Mouse (Mus musculus): ENCODE data around the gene Gmps. TPM values are rescaled to one million over a fixed set of nuclear protein-coding genes. Genes with fewer than 3 reads are reported as not detected.

Gene Gmps
- polyA plus RNA-seq (2015; fragmentation: Illumina TruSeq; extraction: RNeasy Lipid Tissue Mini Kit (QIAGEN cat#74804); ENCODE audit: low read depth, low replicate concordance): 21.5 TPM

DNA sequence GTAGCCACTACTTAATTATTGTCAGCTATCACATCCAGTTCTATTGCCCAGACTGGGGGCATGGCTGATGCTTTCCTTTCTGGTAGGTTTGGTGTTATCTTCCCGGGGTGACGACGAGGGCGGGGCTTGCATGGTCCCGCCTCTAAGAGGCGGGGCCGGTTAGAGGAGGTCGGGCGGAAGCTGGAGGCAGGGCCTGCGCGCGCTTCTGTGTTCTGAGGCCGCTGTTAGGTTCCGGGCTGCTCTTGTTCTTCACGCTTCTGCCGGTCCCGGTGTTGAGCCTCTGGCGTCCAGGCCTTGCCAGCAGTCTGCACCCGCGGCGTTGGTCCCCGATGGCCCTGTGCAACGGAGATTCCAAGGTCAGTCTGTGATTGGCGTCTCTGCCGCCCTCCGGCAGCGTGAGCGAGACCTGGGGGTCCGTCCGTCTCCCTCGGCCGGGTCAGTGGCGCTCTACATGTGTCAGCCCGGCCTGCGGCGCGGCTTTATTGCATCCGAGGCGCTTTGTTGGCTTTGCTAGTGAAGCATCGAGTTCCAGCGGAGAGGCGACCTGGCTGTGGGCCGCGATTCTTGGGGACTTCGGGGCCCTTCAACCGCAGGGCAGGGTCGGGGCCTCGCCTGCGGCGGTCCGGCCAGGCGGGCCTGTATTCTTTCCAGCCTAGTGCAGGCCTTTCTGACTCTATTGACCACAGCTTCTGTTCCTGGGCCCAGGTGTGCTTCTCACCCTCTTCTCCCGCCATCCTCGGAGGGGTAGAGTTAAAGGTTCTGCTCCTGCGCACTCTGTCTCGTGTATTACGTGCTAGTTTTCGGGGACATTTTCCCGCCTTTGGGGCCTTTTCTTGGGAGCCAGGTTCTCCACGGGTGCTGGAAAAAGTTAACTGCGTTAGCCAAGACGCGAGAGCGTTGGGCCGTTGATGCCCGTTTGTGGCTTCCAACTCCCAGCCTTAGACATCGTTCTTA is at the start of gene Gmps:
Gene Gmps, plus strand, starts transcription at position 152 of the 954 bp plus-strand sequence.

DNA sequence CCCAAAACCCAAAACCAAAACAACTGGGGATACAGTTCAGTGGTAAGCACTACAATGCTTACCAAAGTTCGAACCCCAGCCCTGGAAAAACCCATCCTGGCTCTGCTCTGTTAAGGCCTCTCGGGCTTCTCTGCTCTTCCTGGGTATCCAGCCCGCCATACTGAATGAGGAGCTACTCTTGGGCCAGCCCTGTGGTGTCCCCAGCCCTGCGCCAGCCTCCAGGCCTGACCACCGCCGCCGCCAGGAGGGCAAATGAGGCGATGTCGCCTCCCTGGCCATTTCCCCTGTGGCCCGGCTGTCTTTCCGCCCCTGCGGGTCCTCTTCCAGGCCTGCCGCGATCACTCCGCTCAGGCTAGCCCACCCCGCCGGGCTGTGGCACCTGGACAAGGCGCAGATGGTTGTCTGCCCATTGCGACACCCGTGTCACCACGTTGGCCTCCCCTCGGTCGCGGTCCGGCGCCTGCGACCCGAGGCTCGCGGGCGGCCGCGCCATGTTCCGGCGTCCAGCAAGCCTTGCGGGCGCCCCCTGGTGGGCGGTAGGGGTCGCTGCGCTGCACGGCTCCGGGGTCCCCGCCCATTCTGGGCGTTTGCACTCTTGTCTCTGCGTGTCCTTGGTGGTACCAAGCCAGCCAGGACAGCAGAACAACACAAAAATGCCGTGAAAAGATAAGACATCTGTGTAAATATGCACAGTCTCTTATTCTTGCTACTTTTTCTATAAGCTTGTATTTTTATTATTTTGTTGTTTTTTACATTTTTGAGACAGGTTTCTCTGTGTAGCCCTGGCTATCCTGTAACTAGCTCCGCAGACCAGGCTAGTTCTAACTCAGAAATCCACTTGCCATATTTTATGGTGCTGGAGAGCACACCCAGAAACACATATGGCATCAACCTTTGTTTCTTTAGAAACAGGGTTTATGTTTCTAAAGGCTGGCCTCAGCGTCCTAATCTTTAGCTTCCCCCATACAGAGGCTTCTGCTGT is 46.7 kb upstream of the Gmps start, which contains the start of gene E130311K13Rik:
Gene E130311K13Rik, minus strand, starts transcription at position 595 of the 982 bp plus-strand sequence.

DNA sequence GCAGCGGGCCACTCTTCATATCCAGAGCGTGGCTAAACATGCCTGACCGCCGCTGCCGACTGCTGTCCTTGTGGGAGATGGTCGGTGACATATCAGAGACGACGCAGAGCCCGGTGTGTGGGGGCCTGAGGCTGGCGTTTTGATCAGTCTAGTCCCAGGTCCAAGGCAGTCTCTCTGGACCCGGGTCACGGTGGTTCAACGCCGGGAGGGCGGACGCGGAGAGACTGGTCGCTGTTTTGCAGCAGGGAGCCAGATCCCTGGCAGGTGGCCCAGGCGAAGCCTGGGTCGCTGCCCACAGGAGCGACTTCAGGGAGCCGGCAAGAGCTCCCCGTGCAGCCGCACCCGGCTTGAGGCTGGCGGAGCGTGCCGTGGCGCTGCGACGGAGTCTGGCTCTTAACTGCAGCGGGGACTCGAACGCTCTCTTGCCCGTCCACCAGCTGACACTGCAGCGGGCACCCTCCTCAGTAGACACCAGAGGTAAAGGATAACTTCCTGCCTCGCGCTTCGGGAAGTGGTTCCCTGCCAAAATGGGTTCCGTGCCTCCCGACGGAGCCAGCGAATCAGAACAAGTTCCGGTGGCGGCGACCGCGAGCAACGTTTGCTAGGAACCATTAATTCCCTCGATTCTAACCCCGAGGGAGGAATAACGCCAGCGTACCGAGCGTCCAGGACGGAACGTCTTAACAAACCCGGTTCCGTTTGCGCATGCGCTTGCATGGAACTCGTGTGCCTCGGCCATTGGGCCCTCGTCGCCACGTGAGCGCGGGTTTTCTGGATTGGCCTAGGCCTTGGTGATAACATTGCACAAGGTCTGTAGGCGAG is 11.6 kb upstream of the Gmps start, which contains the start of gene Slc33a1:
Gene Slc33a1, minus strand, starts transcription at position 669 of the 822 bp plus-strand sequence.

Other genes starting within 250 kb of the Gmps start
- gene Plch1, start 76.6 kb upstream of the Gmps start, polyA plus RNA-seq (2015; fragmentation: Illumina TruSeq; extraction: RNeasy Lipid Tissue Mini Kit (QIAGEN cat#74804); ENCODE audit: low read depth, low replicate concordance): 8.3 TPM
- 10.8 TPM for gene E130311K13Rik, start 46.6 kb upstream of the Gmps start, polyA plus RNA-seq (2015; fragmentation: Illumina TruSeq; extraction: RNeasy Lipid Tissue Mini Kit (QIAGEN cat#74804); ENCODE audit: low read depth, low replicate concordance)
- gene Slc33a1, start 11.3 kb upstream of the Gmps start, polyA plus RNA-seq (2015; fragmentation: Illumina TruSeq; extraction: RNeasy Lipid Tissue Mini Kit (QIAGEN cat#74804); ENCODE audit: low read depth, low replicate concordance): 31.1 TPM
- gene Vmn2r1, start 105.4 kb downstream of the Gmps start, polyA plus RNA-seq (2015; fragmentation: Illumina TruSeq; extraction: RNeasy Lipid Tissue Mini Kit (QIAGEN cat#74804); ENCODE audit: low read depth, low replicate concordance): 0.25 TPM
- not detected for gene Vmn2r2, start 165.8 kb downstream of the Gmps start, polyA plus RNA-seq (2015; fragmentation: Illumina TruSeq; extraction: RNeasy Lipid Tissue Mini Kit (QIAGEN cat#74804); ENCODE audit: low read depth, low replicate concordance)